Mouse (Mus musculus) olfactory bulb, adult 2 months (tissue): ENCODE results near the gene Hnrnpm.

ENCODE experiments used
- CTCF ChIP-seq: fragments of 200-500 bp; IDR thresholded peaks from 2 replicates; pipeline ENCODE4 v1.5.1; 2012; ENCODE audit warnings: low read depth, mild to moderate bottlenecking, low read length, moderate library complexity; ENCODE audit not compliant: insufficient read depth
- POLR2A ChIP-seq: fragments of 200-500 bp; IDR thresholded peaks from 2 replicates; pipeline ENCODE4 v1.6.1; 2012; ENCODE audit warnings: mild to moderate bottlenecking, low read depth, low read length, moderate library complexity; ENCODE audit not compliant: insufficient read depth

DNA sequence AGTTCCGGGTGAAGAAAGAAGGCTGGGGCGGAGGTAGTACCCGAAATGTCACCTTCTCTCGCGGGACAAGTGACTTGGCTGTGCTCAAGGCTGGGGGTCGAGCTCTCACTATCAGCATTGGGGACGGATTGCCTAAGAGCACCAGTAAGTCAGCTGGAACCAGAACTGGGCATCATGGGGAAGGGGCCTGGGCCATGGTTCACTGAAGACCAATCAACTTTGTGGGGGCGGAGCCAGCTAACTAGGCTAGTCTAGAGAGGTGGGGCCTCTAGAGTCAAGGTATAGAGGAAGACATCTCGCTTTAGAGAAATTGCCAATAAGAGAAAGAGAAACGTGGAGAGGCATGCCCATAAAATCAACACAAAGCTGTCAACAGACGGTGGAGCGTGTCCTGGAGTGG, 84.7 kb downstream of the Hnrnpm start:
- TF ChIP-seq CTCF (no peak), POLR2A (no peak)
